Mouse (Mus musculus) C2C12 (cell line): ENCODE results near the gene Ubxn7. TPM values are rescaled to one million over a fixed set of nuclear protein-coding genes. Genes with fewer than 3 reads are reported as not detected.

Source experiments
- H3K27me3 ChIP-seq: one replicate; pipeline ENCODE4 v1.6.1; 2011; ENCODE audit not compliant: control insufficient read depth, insufficient read depth, insufficient read length
- H3K36me3 ChIP-seq: one replicate; pipeline ENCODE4 v1.6.1; 2011; ENCODE audit not compliant: control insufficient read depth, insufficient read depth
- H3K4me3 ChIP-seq: one replicate; pipeline ENCODE4 v1.5.1; 2011; ENCODE audit warnings: mild to moderate bottlenecking, control low read depth; ENCODE audit not compliant: poor library complexity, insufficient read depth, severe bottlenecking
- H3K79me2 ChIP-seq: one replicate; pipeline ENCODE4 v1.6.1; 2011; ENCODE audit not compliant: control insufficient read depth, insufficient read depth
- H3K79me3 ChIP-seq: one replicate; pipeline ENCODE4 v1.6.1; 2011; ENCODE audit warnings: low read depth, control low read depth
- H3ac ChIP-seq: one replicate; pipeline ENCODE3; 2011; ENCODE audit warnings: low read depth; ENCODE audit not compliant: control insufficient read depth, insufficient read length
- CEBPB ChIP-seq: IDR thresholded peaks from one replicate; pipeline ENCODE4 v1.6.1; 2011; ENCODE audit warnings: low read depth, mild to moderate bottlenecking, control low read depth, moderate library complexity
- CTCF ChIP-seq: IDR thresholded peaks from one replicate; pipeline ENCODE4 v1.5.1; 2011; ENCODE audit not compliant: control insufficient read depth, insufficient read depth, insufficient read length
- FOSL1 ChIP-seq: IDR thresholded peaks from one replicate; pipeline ENCODE4 v1.8.0; 2011; ENCODE audit warnings: mild to moderate bottlenecking, low read length; ENCODE audit not compliant: poor library complexity, insufficient read depth, severe bottlenecking
- MAX ChIP-seq: IDR thresholded peaks from one replicate; pipeline ENCODE4 v1.6.1; 2011; ENCODE audit warnings: mild to moderate bottlenecking, control low read depth
- MYOD1 ChIP-seq: IDR thresholded peaks from one replicate; pipeline ENCODE4 v1.6.1; 2011; ENCODE audit warnings: low read depth; ENCODE audit not compliant: control insufficient read depth, insufficient read length
- MYOG ChIP-seq: IDR thresholded peaks from one replicate; pipeline ENCODE4 v1.6.1; 2011; ENCODE audit not compliant: control insufficient read depth, insufficient read length; ENCODE audit errors: extremely low read depth
- USF1 ChIP-seq: IDR thresholded peaks from one replicate; pipeline ENCODE4 v1.6.1; 2011; ENCODE audit warnings: low read depth, mild to moderate bottlenecking, control low read depth, moderate library complexity
- polyA plus RNA-seq: library from polyadenylated mRNA; unstranded; fragments of >200 nt; fragmentation: generic; extraction: Trizol; gene quantifications from one replicate; pipeline ENCODE4 v1.2.1, GENCODE M21; 2012; ENCODE audit warnings: missing spikeins

The Ubxn7 gene
- polyA plus RNA-seq, 1 experiment: 10.8 TPM

GRCm38 (mm10) chr16:32332556-32333511 is 777 bp downstream of the Ubxn7 start:
- peak overlapping the region; percentile 92 for H3ac ChIP-seq

GRCm38 (mm10) chr16:32335146-32335545 is 3.1 kb downstream of the Ubxn7 start:
- Histone ChIP-seq H3K27me3 (no peaks in the 10 kb centered on the region), H3K79me3 (peaks cover 63% of the 10 kb centered on the region), H3ac (no peak overlapping the region), H3K4me3 (no peak overlapping the region), H3K79me2 (peaks cover 82% of the 10 kb centered on the region), H3K36me3 (no peaks in the 10 kb centered on the region)
- TF ChIP-seq MAX (no peak), MYOD1 (no peak), CTCF (no peak), CEBPB (no peak), MYOG (no peak), FOSL1 (no peak), USF1 (no peak)

More at GRCm38 (mm10) chr16:32332556-32333511, 777 bp downstream of the Ubxn7 start:
- TF ChIP-seq CTCF (no peak), CEBPB (no peak), MYOD1 (no peak), USF1 (no peak), FOSL1 (no peak), MAX (no peak), MYOG (no peak)
- Histone ChIP-seq H3K36me3 (no peaks in the 10 kb centered on the region), H3K79me2 (peaks cover 59% of the 10 kb centered on the region), H3K27me3 (no peaks in the 10 kb centered on the region), H3K79me3 (peaks cover 47% of the 10 kb centered on the region), H3K4me3 (peak overlapping the region; percentile 83)

- Histone ChIP-seq H3K79me2 (peaks cover 92% of the 10 kb centered on the region), H3K79me3 (peaks cover 65% of the 10 kb centered on the region), H3ac (no peak overlapping the region), H3K27me3 (no peaks in the 10 kb centered on the region), H3K36me3 (no peaks in the 10 kb centered on the region), H3K4me3 (no peak overlapping the region)
- TF ChIP-seq MYOG: no peak
- TF ChIP-seq MAX: no peak
- TF ChIP-seq USF1: no peak
- no peak for TF ChIP-seq CTCF
- TF ChIP-seq FOSL1: no peak
- TF ChIP-seq MYOD1: no peak
- no peak for TF ChIP-seq CEBPB
Observed at GRCm38 (mm10) chr16:32336026-32336780, 4.1 kb downstream of the Ubxn7 start.

GRCm38 (mm10) chr16:32337001-32337400 is 4.9 kb downstream of the Ubxn7 start:
- H3K79me3 ChIP-seq: peaks cover 67% of the 10 kb centered on the region
- H3ac ChIP-seq: no peak overlapping the region
- H3K27me3 ChIP-seq: no peaks in the 10 kb centered on the region
- H3K79me2 ChIP-seq: peaks cover 99% of the 10 kb centered on the region
- no peak for TF ChIP-seq FOSL1
- H3K4me3 ChIP-seq: no peak overlapping the region
- no peaks in the 10 kb centered on the region for H3K36me3 ChIP-seq

DNA sequence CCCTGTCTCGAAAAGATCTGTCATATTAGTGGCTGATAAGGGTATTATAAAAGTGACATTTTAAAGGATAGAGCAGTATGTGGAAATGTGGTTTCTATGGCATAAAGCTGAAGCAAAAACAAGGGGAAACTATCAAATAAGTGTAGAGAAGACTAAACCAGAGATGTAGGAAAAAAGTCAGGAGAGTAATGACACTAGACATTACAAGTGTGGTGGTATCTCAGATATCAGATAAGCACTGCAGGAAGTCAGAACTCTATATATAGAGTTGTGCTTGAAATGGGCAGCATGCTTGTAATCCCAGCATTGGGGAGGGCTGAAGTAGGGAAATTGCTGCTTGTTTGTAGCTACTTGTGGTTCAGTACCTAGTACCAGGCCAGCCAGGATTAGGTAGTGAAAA is 8.4 kb downstream of the Ubxn7 start:
- peaks cover 54% of the 10 kb centered on the region for H3K79me3 ChIP-seq
- TF ChIP-seq MYOD1 (no peak), CEBPB (no peak), FOSL1 (no peak), MAX (no peak), USF1 (no peak), MYOG (no peak), CTCF (no peak)
- no peak overlapping the region for H3ac ChIP-seq
- H3K27me3 ChIP-seq: no peaks in the 10 kb centered on the region
- H3K4me3 ChIP-seq: no peak overlapping the region
- no peaks in the 10 kb centered on the region for H3K36me3 ChIP-seq
- peaks cover 98% of the 10 kb centered on the region for H3K79me2 ChIP-seq
